Mouse (Mus musculus): Measurements from ENCODE around the gene Hba-a2. TPM values are rescaled to one million over a fixed set of nuclear protein-coding genes. Genes with fewer than 3 reads are reported as not detected.
A peak's percentile ranks its signal among the peaks of the same experiment; 100 is the strongest.

Gene Hba-a2
- polyA plus RNA-seq, 1 experiment, result 108 TPM

DNA sequence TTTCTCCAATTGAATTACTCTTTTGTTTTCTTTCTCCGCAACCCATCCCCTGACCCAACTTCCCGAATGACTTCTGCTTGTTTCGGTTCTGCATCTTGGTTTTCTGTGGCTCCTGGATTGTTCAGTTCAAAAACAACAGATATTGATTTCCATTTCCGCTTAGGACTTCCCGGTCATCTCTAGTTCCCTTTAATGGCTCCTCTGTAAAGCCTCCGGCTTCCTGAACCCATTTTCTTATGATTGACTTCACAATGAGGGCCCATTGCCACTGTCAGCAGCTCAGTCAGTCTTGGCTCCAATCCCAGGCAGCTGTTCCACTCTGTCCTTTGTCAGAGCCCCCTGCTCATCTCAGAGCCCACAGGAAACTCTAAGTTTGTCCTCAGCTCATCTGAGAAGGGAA, 34.8 kb downstream of the Hba-a2 start:
- TF ChIP-seq CTCF (IDR thresholded peaks at IDR 0.05; ENCODE audit: extremely low read depth, insufficient read length, insufficient replicate concordance, low read depth, low read length), result no peak
- no peak for TF ChIP-seq POLR2A (IDR thresholded peaks at IDR 0.05; ENCODE audit: low read depth, low read length)
- H3K27me3 ChIP-seq (ENCODE audit: control insufficient read depth, insufficient read depth, low read length), result no peaks in the 10 kb centered on the region
- WGBS, result 45% methylated on average over 6 of the region's 6 CpGs
- no peaks in the 10 kb centered on the region for H3K36me3 ChIP-seq (ENCODE audit: control insufficient read depth, insufficient read depth, low read length)
- no peak overlapping the region for H3K27ac ChIP-seq (ENCODE audit: insufficient read depth, low read depth, low read length)
- no peaks in the 10 kb centered on the region for H3K4me1 ChIP-seq (ENCODE audit: control insufficient read depth, insufficient read depth, insufficient read length, low read length)
- H3K4me3 ChIP-seq (ENCODE audit: low read depth, low read length), result no peak overlapping the region

DNA sequence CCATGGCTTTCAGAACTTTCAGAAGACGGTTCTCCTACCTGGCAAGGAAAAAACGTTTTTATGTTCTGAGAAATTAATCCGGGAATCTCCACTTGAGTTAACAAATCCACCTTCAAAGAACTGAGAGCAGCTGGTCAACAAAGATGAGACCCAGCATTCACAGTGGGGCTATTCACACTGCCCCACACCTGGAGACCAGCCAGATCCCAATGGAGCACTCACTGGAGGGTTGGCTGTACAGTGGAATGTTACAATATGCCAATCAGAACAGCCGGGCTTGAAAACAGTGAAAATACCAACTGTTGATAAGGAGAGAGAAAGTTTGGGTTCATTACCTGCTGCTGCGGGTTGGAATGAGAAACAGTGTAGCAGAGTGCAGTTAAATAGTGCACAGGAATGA, 35.6 kb downstream of the Hba-a2 start:
- TF ChIP-seq CTCF (IDR thresholded peaks at IDR 0.05; ENCODE audit: extremely low read depth, insufficient read length, insufficient replicate concordance, low read depth, low read length), result no peak
- TF ChIP-seq POLR2A (IDR thresholded peaks at IDR 0.05; ENCODE audit: low read depth, low read length), result no peak
- H3K36me3 ChIP-seq (ENCODE audit: control insufficient read depth, insufficient read depth, low read length), result no peaks in the 10 kb centered on the region
- H3K27me3 ChIP-seq (ENCODE audit: control insufficient read depth, insufficient read depth, low read length), result no peaks in the 10 kb centered on the region
- no peak overlapping the region for H3K4me3 ChIP-seq (ENCODE audit: low read depth, low read length)
- no peak overlapping the region for H3K27ac ChIP-seq (ENCODE audit: insufficient read depth, low read depth, low read length)
- 23% methylated on average over 5 of the region's 5 CpGs for WGBS
- no peaks in the 10 kb centered on the region for H3K4me1 ChIP-seq (ENCODE audit: control insufficient read depth, insufficient read depth, insufficient read length, low read length)

DNA sequence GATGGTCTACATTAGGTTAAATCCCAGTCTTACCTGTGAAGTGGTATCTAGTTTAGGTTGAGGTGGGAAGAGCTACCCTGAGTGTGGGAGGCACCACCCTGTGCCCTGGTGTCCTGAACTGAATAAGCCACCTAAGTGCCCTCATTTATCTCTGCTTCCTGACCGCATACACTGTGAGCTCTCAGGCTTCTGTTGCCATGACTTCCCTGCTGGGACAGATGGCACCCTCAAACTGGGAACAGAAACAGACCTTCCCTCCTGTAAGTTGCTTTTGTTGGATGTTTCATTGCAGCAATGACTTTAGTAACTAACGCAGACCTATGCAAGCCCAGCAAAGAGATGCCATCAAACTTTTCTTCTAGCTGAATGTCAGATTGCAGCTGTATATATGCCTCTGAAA, 36.9 kb downstream of the Hba-a2 start:
- no peak overlapping the region for H3K4me3 ChIP-seq (ENCODE audit: low read depth, low read length)
- peaks cover 3% of the 10 kb centered on the region; the same call in 1 of the 2 replicates for H3K4me1 ChIP-seq (ENCODE audit: control insufficient read depth, insufficient read depth, insufficient read length, low read length)
- no peaks in the 10 kb centered on the region for H3K27me3 ChIP-seq (ENCODE audit: control insufficient read depth, insufficient read depth, low read length)
- no peaks in the 10 kb centered on the region for H3K36me3 ChIP-seq (ENCODE audit: control insufficient read depth, insufficient read depth, low read length)
- no peak overlapping the region for H3K27ac ChIP-seq (ENCODE audit: insufficient read depth, low read depth, low read length)
- 71% methylated on average over 2 of the region's 2 CpGs for WGBS
- TF ChIP-seq CTCF (IDR thresholded peaks at IDR 0.05; ENCODE audit: extremely low read depth, insufficient read length, insufficient replicate concordance, low read depth, low read length), result no peak
- TF ChIP-seq POLR2A (IDR thresholded peaks at IDR 0.05; ENCODE audit: low read depth, low read length), result no peak

DNA sequence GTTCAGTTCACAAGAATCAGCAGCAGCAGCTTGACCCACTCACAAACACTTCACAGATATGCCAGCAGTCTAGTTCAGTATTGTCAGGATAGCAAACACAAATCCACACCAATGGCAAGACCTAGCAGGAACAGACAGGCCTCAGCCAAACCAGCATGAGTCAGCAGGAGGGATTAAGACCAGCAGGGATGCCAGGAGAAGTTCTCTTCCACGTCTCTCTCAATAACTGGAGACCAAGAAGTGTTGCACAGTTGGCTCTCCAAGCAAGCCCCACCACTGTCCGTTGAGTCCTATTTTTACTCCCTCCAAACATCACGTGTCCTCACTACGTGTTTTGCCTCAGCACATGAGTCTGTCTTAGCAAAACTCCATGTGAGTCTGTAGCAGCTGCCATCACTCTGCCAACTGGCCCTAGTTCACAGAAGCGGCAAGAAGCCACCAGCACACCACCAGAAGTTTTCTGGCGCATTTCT, 40.2 kb downstream of the Hba-a2 start:
- Histone ChIP-seq H3K4me3 (ENCODE audit: low read depth, low read length) (no peak overlapping the region), H3K36me3 (ENCODE audit: control insufficient read depth, insufficient read depth, low read length) (no peaks in the 10 kb centered on the region), H3K27me3 (ENCODE audit: control insufficient read depth, insufficient read depth, low read length) (no peaks in the 10 kb centered on the region), H3K4me1 (ENCODE audit: control insufficient read depth, insufficient read depth, insufficient read length, low read length) (peaks cover 16% of the 10 kb centered on the region; the same call in 1 of the 2 replicates), H3K27ac (ENCODE audit: insufficient read depth, low read depth, low read length) (no peak overlapping the region)
- no peak for TF ChIP-seq CTCF (IDR thresholded peaks at IDR 0.05; ENCODE audit: extremely low read depth, insufficient read length, insufficient replicate concordance, low read depth, low read length)
- no peak for TF ChIP-seq POLR2A (IDR thresholded peaks at IDR 0.05; ENCODE audit: low read depth, low read length)
- WGBS, result 94% methylated on average over 6 of the region's 6 CpGs

DNA sequence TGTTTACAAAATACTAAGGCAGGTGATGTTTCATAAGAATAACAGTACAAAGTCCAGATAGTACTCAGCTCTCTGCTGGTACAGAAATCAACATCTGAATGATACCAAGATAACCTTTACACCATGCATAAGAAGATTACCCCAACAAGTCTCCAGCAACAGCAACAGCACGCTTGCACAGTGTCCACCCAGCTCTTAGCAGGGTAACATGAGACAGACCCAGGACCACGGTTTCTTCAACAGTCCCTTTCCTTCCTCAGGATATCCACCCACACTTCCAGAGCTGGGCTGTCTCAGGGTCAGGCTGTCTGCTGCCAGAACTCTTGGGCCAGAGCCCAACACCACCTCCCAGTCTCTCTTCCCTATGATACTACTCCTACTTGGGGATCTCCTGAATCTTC, 42.8 kb downstream of the Hba-a2 start:
- Histone ChIP-seq H3K36me3 (ENCODE audit: control insufficient read depth, insufficient read depth, low read length) (no peaks in the 10 kb centered on the region), H3K4me3 (ENCODE audit: low read depth, low read length) (no peak overlapping the region), H3K27ac (ENCODE audit: insufficient read depth, low read depth, low read length) (no peak overlapping the region), H3K27me3 (ENCODE audit: control insufficient read depth, insufficient read depth, low read length) (no peaks in the 10 kb centered on the region), H3K4me1 (ENCODE audit: control insufficient read depth, insufficient read depth, insufficient read length, low read length) (peaks cover 16% of the 10 kb centered on the region; the same call in 1 of the 2 replicates)
- 11% methylated on average over 2 of the region's 2 CpGs for WGBS
- TF ChIP-seq CTCF (IDR thresholded peaks at IDR 0.05; ENCODE audit: extremely low read depth, insufficient read length, insufficient replicate concordance, low read depth, low read length) (no peak), POLR2A (IDR thresholded peaks at IDR 0.05; ENCODE audit: low read depth, low read length) (no peak)

DNA sequence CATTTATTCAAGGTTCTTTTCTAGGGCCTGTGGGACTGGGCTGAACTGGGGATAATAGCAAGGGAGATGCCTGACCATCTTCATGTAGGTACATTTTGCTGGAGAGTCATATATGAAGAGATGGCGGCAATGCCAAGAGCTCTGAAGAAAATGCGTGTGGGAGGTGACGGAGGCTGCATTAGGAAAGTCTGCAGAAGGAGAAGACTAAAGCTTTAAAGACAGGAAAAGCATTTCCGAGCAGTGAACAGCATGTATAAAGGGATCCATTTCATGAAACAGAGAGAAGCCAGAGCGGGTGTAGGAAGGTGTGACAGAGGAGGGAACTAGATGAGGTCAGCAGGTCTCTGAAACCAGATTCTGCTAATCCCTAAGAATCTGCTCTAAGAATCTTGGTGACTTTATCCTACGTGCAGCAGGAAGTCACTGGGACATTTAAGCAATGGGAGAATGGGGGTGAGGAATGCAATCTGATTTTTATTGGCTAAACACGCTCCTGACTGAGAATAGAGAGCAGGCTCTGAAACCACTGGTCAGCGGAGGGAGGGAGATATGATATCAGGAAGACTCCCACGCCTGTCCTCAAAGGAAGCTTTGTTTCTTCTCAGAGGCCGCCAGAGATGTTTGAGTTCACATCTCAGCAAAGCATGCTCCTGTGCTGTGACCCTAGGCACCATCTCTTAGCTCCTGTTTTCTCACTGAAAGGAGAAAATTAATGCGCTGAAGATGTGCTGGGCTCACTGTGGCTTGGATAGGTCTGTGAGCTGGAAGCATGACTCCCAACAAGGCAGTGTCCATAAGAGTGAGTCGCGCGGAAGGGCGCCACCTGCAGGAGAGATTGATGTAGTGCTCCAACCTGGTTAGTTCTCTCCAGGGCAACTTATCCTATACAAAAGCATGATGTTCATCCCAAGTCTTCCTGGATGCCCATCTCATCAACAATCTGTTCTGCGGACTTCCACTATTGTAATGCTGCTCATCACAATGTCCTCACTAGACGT, 44.5 kb downstream of the Hba-a2 start:
- H3K4me1 ChIP-seq (ENCODE audit: control insufficient read depth, insufficient read depth, insufficient read length, low read length), result peaks cover 16% of the 10 kb centered on the region; the same call in 1 of the 2 replicates
- H3K4me3 ChIP-seq (ENCODE audit: low read depth, low read length), result no peak overlapping the region
- H3K36me3 ChIP-seq (ENCODE audit: control insufficient read depth, insufficient read depth, low read length), result no peaks in the 10 kb centered on the region
- WGBS, result 47% methylated on average over 17 of the region's 17 CpGs
- no peaks in the 10 kb centered on the region for H3K27me3 ChIP-seq (ENCODE audit: control insufficient read depth, insufficient read depth, low read length)
- peak; percentile 74; the same call in 1 of the 2 replicates for TF ChIP-seq CTCF (IDR thresholded peaks at IDR 0.05; ENCODE audit: extremely low read depth, insufficient read length, insufficient replicate concordance, low read depth, low read length)
- no peak for TF ChIP-seq POLR2A (IDR thresholded peaks at IDR 0.05; ENCODE audit: low read depth, low read length)
- H3K27ac ChIP-seq (ENCODE audit: insufficient read depth, low read depth, low read length), result no peak overlapping the region

DNA sequence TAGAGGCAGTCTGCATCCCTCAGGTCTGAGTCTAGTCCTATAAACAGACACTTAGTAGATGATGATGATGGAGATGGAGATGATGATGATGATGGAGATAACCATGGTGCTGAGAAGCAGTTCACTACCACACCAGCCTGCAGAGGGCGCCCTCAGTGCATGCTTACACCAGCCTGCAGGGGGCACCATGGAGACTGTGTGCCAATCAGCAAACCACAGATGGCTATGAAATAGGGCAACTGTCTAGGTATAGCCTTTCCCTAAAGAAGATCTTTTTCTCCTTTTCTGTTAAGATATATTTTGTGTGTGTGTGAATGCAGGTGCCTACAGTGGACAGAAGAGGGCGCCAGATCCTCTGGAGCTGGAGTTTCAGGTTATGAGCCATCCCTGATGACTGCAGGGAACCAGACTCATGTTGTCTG, 46.5 kb downstream of the Hba-a2 start:
- TF ChIP-seq POLR2A (IDR thresholded peaks at IDR 0.05; ENCODE audit: low read depth, low read length), result no peak
- TF ChIP-seq CTCF (IDR thresholded peaks at IDR 0.05; ENCODE audit: extremely low read depth, insufficient read length, insufficient replicate concordance, low read depth, low read length), result peak; percentile 87; the same call in 1 of the 2 replicates
- Histone ChIP-seq H3K4me3 (ENCODE audit: low read depth, low read length) (no peak overlapping the region), H3K36me3 (ENCODE audit: control insufficient read depth, insufficient read depth, low read length) (no peaks in the 10 kb centered on the region), H3K27me3 (ENCODE audit: control insufficient read depth, insufficient read depth, low read length) (peaks cover under 1% of the 10 kb centered on the region; the same call in 1 of the 2 replicates), H3K4me1 (ENCODE audit: control insufficient read depth, insufficient read depth, insufficient read length, low read length) (peaks cover 16% of the 10 kb centered on the region; the same call in 1 of the 2 replicates), H3K27ac (ENCODE audit: insufficient read depth, low read depth, low read length) (no peak overlapping the region)
- WGBS, result 9% methylated on average over 2 of the region's 2 CpGs

Data from small intestine, adult 2 months (tissue).